Mouse (Mus musculus) olfactory bulb, adult 2 months (tissue): ENCODE results near the gene Gm17535. TPM values are rescaled to one million over a fixed set of nuclear protein-coding genes. Genes with fewer than 3 reads are reported as not detected.
"Not testable (repeated sequence)": the region's sequence is repeated elsewhere in the genome, so short reads cannot be mapped to it uniquely, and the experiment has no call there.

ENCODE experiments used
- H3K27ac ChIP-seq: fragments of 200-500 bp; 2 replicates; pipeline ENCODE4 v1.5.1; 2012; ENCODE audit warnings: low read depth, low read length; ENCODE audit not compliant: insufficient read depth
- H3K4me1 ChIP-seq: fragments of 200-500 bp; 2 replicates; pipeline ENCODE4 v1.6.1; 2012; ENCODE audit warnings: low read length; ENCODE audit not compliant: control insufficient read depth, insufficient read depth
- H3K4me3 ChIP-seq: fragments of 200-500 bp; 2 replicates; pipeline ENCODE4 v1.5.1; 2012; ENCODE audit warnings: mild to moderate bottlenecking, low read depth, low read length, moderate library complexity; ENCODE audit not compliant: insufficient read depth
- WGBS: fragments of 180-500 bp; shearing (Covaris S2); methylation state at CpG from one replicate; pipeline ENCODE4 v1.1.7; 2018; 5-methylcytosine and 5-hydroxymethylcytosine counted together
- polyA plus RNA-seq: library from polyadenylated mRNA; stranded (reverse); fragments of >200 nt; gene quantifications from 2 replicates; pipeline ENCODE4 v1.2.4, GENCODE M21; 2012; ENCODE audit warnings: low replicate concordance; ENCODE audit not compliant: missing spikeins, insufficient read depth, insufficient read length

Gene Gm17535
- polyA plus RNA-seq, 1 experiment: not detected

- 66% methylated on average over 4 of the region's 4 CpGs for WGBS
Observed at GRCm38 (mm10) chr9:3038161-3038560, 3.8 kb downstream of the Gm17535 start.

More at GRCm38 (mm10) chr9:3038161-3038560, 3.8 kb downstream of the Gm17535 start:
- H3K4me1 ChIP-seq, H3K27ac ChIP-seq, H3K4me3 ChIP-seq: not testable (repeated sequence)

Other genes starting within 250 kb of the Gm17535 start
- not detected in 2 replicates for gene Gm10722, start 33.7 kb upstream of the Gm17535 start, polyA plus RNA-seq
- not detected in 2 replicates for gene Gm11168, start 31.3 kb upstream of the Gm17535 start, polyA plus RNA-seq
- gene Gm10721, start 21.5 kb upstream of the Gm17535 start, polyA plus RNA-seq: not detected in 2 replicates
- gene Gm10720, start 18.9 kb upstream of the Gm17535 start, polyA plus RNA-seq: not detected in 2 replicates
- gene Gm10719, start 17.2 kb upstream of the Gm17535 start, polyA plus RNA-seq: not detected in 2 replicates
- gene Gm10718, start 11.1 kb upstream of the Gm17535 start, polyA plus RNA-seq: not detected in 2 replicates
- not detected in 2 replicates for gene Gm10717, start 9.2 kb upstream of the Gm17535 start, polyA plus RNA-seq
- gene Gm10715, start 2.3 kb downstream of the Gm17535 start, polyA plus RNA-seq: not detected in 2 replicates